Mouse (Mus musculus) layer of hippocampus, postnatal 36 days (tissue): ENCODE measurements at regions not wholly inside any gene's neighbourhood (a gene's known extent, or its start where the extent isn't known, plus 50 kb on each side); places are given as distances from the start of the nearest gene placed in this dataset.
"Not testable (repeated sequence)": the region's sequence is repeated elsewhere in the genome, so short reads cannot be mapped to it uniquely, and the experiment has no call there.

ENCODE experiments used
- DNase-seq, 2 experiments: peaks; one replicate each; pipeline ENCODE4 v3.0.0; 2022

DNA sequence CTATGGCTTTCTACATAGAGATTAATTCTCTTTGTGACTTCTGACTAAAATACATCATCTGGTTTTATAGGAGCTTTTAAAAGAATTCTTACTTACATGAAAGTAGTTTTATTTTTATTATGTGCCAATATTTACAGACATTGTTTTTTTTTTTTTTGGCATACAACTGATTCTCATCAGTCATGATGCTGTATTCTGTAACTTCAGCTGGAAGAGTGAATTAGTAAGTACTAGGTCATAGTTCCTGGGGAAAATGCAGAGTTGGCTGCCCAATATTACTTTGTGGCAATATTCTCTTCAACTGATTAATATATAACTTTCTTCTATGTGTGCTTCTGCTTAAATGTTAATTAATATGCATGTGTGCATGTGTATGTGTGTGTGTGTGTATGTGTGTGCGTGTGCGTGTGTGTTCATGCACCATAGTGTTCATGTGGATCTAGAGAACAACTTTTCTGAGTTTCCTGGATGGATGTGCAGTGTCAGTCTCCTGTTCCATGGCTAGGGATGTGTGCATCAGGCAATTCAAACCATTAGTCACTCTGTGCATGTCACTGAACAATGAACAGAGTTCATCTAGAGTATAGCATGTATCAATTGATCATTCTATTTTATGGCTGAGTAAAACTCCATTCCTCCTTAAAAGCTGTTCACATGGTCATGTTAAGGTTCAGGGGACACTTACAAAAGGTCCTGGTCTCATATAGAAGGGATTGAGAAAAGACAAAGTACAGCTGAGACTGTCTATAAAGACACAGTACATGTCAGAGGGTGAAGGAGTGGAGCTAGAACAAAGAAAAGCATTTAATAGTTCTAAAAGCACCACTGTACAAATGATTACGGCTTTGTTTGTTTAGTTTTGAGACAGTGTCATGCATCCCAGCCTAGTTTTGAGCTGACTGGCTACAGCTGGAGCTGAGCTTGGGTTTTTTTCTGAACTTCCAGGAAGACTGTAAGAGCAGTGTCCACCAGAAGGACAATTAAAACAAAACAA lies 431.8 kb downstream of the Lmo7 start:
- DNase-seq = no peak

DNA sequence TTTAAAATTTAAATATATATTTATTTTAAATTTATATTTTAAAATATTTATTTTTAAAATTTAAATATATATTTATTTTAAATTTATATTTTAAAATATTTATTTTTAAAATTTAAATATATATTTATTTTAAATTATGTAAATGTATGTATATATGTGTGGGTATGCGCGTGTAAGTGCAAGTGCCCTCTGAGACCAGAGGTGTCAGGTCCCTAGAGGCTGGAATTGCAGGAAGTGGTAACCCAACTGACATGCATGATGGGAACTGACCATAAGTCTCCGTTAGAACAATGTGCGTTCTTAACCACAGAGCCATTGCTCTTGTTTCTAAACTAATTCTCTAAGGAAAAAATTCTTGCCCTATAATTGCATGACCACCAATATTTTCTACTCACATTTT lies 420.7 kb downstream of the Lmo7 start:
- not testable (repeated sequence) for DNase-seq

DNA sequence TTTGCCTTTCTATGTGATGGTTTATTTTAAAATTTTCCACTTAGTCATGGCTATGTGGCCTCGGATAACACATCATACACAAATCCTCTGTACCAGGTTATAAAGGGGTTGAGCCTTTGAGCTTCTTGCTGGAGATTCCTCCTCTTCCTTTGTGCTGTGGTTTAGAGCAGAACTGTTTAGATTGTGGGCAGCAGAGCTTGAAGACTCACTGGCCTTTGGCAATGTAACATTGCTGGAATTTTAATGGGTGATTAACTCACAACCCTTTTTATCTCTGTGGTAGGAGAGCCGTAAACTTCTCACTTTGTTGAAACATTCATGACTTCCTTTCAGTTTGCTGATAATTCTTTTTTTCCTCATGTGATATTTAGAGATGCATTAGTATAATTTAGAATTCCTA lies 413.0 kb downstream of the Lmo7 start:
- DNase-seq = no peak

DNA sequence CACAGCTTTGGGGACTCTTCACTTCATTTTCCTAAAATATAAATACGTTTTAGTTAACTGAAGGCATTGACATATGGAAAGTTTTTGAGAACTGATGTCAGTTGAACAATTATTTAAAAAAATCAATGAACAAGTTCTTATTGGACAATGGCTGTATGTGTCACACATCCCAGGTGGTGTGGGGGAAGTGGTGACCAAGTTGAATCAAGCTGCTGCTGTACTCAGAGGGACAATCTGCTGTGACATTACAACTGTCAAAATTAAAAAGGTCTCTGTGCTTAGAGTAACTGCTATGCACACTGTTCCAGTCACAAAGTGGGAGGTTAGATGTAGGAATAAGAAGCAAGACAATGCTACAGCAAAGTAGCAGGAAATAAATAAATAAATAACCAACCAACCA lies 409.2 kb downstream of the Lmo7 start:
- DNase-seq = peak; percentile 10 to 12

DNA sequence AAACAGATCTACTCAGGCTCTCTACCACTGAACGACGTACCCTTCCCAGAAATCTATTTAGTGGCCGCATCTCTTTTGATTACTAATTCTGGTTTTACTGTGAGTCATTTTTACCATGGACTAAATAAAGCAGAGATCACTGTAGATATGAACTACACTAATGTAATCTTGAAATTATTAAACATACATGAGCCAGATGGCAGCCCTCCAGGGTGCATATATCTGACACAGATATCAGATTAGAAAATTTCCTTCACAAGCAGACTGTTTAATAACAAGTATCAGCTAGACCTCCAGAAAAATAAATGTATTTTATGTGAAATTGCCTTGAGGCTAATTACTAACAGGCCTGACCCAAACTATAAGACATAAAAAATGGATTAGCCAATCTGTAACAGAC lies 388.4 kb downstream of the Lmo7 start:
- DNase-seq = no peak

DNA sequence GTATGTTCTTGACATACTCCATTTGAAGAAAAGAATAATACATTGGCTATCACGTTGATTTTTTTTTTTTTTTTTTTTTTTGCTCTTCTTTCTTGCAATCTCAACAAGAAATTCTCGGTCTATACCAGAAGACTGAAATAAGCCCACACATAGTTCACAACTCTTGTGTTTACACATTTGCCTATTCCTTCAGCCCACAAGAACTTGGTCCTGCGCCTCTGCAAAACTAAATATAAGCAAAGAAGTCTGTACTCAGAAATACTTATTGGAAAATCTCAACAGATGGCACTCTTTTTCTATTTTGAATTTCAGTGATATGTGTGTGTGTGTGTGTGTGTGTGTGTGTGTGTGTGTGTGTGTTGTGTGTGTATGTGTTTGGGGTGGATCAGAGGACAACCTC lies 376.4 kb downstream of the Lmo7 start:
- DNase-seq = no peak

DNA sequence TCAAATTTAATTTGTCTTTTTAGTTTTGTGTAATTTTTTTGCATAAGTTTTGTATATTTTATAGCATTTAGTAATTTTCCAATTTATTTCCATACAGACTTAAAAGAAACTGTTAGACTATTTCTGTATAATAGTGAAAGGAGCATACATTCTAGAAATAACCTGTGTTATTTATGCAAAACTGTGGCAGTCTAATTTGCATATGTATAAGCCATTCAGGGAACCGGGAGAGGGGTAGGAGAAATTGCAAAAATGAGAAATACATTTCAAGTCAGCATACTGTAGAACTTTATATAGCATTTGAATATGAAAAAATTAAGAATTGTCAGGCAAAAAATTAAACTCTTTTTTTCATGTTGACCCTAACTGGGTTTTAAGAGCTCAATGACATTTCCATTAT lies 364.3 kb downstream of the Lmo7 start:
- DNase-seq = no peak

DNA sequence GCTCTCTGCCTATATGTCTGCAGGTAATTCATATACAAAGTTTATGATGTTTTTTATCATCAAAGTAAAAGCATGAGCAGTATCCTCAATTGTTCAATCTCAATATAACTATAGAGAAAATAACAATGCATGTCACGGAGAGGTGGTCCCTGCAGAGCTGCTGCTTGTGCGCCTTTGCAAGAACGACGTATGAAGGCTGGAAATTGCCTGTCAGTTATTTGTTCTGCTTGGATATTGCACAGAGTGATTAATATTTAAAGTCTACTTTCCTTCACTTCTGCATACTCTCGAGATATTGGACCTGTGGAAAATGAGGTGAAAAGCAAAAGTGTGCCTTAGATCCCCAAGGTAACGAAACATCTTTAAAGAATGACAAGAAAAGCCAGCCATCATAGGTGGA lies 362.8 kb downstream of the Lmo7 start:
- no peak for DNase-seq

DNA sequence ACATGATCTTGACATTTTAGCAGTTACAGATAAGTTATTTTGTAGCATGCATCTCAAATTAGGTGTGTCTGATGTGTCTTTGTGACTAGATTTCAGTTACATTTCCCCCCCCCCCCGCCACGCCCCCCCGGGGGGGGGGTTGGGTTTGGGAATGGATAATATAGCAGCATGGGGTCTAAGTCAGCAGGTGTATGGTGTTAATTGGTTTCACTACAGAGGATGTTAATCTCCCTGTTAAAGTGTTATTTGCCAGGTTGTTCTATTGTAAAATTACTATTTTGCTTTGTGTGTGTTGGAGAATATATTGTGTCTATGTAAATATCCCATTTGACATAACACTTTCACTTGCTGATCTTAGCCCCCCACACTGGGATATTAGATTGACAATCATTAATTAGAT lies 319.2 kb downstream of the Lmo7 start:
- no peak for DNase-seq

DNA sequence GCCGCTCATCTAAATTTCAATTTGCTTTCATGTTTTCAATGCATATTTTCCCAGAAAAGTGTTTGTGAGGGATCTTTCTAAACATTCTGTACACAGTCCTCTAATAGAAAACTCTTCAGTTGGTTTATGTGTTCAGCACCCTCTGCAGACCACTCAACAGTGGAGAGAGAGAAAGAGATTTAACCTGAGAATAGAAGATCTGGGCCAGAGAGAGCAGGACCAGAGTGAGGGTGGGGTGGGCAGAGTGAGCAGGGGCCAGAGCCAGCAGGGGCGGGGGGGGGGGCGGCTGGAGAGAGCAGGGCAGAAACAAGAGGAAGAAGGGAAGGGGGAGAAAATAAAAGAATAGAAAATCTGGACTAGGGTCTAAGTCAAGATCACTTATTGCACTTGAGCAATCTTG lies 318.7 kb downstream of the Lmo7 start:
- DNase-seq = no peak

DNA sequence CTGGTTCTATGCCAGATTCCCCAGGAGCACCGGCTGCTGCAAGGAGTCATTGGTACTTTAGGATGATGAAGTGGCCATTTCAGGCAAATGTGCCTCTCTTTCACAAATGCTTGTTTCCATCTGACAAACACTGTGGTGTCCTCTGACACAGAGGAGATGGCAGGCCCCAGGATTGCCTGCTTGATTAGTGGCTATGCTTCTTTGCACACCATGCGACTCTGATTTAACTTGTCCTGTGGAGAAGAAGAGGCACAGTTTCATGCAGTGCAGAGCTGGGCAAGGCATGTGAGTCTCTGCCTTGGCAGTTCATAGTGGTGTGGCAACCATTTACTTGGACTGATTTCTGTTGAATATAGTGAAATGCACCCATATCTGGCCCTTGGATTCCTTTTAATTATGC lies 308.4 kb downstream of the Lmo7 start:
- no peak for DNase-seq

DNA sequence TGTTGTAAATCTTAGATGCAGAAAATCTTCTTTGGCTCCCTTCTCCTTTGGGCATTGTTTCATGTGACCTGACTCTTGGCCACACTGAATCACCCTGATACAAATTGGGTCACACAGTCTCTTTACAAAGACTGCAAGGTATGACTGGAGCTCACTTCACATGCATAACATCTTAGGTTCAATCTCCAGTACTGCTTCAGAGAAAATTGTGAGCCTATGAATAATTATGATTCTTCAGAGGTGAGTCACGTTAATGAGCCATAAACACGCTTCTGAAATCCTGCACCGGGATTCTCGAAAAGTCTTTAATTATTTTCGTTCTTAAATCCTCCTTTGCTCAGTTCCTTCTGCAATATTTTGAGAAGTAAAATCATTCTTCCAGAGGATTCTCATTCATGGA lies 307.7 kb downstream of the Lmo7 start:
- no peak for DNase-seq

DNA sequence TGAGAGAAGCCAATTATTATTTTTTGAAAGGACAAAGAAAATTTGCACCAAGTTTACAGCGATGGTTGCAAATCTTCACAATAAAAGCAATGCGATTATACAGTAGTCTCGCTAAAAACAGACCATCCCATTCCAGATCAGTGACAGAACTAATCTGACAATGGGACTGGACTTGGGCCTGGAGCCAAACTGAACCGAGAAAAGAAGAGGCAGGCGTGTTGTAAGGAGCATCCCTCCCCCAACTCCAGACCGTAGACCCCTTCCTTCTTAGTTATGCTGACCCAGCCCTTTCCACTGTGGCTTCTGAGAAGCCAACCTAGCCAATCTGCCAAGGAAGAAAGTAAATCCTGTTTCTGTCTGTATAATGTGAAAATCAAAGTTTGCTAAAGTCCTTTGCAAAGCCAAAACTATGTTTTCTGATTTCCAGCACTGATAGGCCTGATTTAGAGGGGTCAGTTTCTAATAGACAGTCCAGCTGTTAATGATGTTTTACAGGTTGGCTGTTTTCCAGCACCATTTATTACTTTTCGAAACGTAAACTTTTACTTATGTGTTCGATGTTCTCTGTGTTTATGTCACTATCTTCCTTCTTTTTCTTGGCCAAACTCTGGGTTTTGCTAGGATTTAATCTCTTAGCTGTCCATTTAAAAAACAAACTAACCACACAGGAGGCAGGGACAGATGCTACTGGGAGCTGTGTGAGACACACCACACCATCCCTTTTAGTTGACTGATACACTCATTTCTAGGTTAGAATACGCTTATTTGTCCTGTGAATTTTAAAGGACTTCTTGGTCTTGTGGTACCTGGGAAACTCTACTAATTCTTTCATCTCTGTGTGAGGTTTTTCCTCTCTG lies 301.5 kb downstream of the Lmo7 start:
- no peak for DNase-seq

DNA sequence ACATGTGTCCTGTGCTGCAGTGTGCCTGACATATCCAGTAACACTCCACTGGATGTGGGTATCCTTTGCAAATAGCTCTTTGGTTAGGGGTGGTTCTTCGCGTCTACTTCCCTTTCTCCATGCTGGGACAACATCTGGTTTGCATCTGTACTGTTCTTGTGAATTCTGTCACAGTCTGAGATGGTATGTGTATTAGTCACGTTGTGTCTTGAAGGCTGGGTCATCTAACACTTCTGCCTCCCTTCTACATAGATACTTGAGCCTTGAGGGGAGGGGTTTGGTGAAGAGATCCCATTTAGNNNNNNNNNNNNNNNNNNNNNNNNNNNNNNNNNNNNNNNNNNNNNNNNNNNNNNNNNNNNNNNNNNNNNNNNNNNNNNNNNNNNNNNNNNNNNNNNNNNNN lies 294.9 kb downstream of the Lmo7 start:
- DNase-seq = no peak

DNA sequence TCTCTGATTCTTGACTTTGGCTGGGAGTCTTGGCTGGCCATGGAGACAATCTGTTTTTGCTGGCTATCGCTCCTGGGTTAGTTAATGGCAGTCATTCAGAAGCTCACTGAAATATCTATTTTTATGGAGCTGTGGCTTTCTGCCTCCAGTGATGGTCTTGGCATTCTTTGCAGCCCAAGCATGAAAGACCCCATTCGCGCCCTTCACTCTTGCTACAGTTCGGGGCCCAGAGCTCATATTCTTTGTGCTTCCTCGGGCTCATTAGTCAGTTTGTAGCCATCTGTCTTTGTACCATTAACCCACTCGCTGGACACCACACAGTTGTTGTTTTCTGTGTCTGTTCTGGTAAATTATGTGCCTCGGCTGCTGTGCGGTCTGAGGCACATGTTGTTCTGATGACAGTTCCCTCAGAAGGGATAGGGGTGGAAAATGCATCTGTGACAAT lies 290.4 kb downstream of the Lmo7 start:
- peak; percentile 31 to 50 for DNase-seq

DNA sequence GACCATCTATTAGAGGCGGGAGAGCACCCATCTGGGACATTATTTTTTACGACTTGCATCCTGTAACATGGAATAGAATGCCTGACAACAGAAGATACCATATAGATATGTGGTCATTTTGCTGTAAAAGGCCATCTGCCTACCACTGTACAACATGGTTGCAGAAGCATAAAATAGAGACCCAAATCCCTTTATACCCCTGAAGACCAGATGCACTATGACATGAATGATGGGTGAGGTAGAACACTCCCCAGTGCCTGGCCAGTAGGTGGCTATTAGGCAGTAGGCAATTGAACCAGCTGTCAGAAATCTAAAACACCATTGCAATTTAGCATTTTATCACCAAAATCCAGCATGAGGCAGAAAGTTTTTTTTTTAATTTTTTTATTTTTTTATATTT lies 289.6 kb downstream of the Lmo7 start:
- no peak for DNase-seq

DNA sequence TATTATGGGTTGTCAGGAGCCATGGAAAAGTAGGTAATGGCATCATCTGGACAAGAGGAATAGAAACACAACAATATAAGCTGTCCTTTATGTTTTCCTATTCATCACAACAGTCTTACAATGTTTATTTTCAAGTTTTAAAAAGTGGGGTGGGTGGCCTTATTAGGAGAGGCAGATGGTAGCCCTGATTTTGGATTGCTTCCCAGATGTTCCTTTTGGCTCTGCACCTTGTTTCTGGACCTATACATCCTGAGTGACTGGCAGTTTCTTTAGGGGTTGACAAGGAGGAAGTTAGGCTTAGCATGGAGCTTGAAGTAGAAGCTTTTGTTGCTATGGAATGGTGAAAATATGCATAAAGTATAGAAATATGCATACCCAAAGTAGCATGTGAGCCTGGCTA lies 286.8 kb downstream of the Lmo7 start:
- no peak for DNase-seq

DNA sequence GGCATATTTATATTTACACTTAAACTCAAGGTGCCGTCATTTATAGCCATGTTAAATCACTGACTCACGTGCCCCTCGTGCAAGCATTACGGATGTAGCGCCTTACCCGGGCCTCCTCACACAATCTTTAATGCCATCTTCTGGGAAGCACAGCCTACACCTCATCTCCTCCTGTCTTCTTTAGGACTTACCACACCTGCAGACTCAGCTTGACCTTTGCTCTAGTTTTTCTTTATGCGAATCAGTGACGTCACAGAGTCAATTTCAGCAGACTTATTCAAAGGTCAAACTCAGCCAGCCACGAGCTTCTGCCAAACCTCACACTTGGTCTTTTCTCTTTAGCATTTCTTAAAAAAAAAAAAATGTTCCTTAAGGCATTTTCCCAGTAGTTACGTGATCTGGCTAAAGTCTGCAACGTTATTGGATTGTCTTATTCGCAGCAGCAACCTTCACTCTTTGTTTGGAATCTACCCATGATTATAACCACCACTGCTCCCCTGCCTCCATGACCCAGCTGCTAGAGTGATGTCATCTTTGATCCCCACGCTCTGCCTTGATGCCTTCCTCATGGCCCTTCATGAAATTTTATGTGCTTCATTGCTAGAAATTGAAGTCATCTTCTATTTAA lies 285.3 kb downstream of the Lmo7 start:
- no peak for DNase-seq

DNA sequence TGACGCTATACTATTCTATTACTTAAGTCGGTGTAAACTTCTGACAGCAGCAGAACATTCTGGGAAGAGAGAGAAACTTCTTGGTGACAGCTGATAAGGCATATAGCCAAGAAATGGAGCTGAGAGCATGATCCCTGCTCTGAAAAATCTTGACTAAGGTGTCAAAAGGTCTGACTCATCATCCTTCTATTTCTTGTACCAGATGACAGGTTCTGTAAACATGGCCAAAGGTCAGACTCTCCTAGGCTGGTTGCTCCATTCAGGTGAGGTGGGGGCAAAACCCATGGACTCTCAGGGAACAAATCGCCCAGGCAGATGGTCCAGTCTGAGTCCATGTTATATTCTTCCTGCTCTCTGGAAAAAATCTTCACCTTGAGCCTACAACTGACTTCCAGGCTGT lies 283.5 kb downstream of the Lmo7 start:
- no peak for DNase-seq

DNA sequence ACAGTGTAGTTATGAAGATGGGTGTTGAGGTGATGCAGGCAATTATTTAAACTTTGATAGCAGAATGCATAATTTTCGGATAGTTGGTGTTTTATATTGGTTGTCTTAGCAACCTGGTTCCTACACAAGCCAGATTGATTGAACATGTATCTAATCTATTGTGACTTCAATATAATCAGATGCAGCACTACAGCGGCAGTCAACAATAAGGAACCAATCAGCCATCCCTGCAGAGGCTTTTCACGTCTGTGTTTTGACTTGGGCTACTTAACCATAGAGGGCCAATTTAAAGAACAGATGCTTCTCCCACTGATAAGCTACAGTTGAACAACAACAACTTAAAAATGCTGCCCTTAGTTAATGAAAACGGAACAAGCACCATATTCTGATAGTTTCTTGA lies 267.8 kb downstream of the Lmo7 start:
- no peak for DNase-seq

DNA sequence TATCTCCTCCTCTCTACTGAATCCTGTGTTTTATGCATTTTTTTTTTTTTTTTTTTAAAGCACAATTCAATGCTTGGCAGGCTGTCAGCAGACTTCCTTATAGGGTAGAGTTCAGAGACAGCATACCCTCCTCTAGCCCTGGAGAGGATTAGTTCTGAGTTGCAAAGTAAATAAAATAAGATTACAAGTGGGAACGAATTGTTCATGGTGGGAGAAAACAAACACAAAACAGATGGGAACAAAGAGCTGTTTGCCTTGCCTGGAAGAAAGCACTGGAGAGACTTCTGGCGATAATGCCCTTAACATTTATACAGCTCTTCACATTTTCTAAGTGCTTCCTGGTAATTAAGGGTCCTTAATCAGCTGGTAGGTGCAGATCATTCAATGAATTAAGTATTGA lies 254.6 kb downstream of the Lmo7 start:
- DNase-seq = no peak
